Mouse (Mus musculus): ENCODE data around the gene Rbms3. TPM values are rescaled to one million over a fixed set of nuclear protein-coding genes. Genes with fewer than 3 reads are reported as not detected.

Gene Rbms3
- polyA plus RNA-seq, 1 experiment from 2014 or later = 13.1 TPM

GRCm38 (mm10) chr9:116674191-116674590, 955.5 kb downstream of the Rbms3 start:
- H3K27ac ChIP-seq = no peak overlapping the region
- H3K4me2 ChIP-seq = no peak overlapping the region
- H3K9me3 ChIP-seq (replicated peaks) = no peaks in the 10 kb centered on the region
- no peaks in the 10 kb centered on the region for H3K4me1 ChIP-seq
- no peaks in the 10 kb centered on the region for H3K27me3 ChIP-seq
- H3K4me3 ChIP-seq = no peak overlapping the region
- 31% methylated on average over 4 of the region's 4 CpGs for WGBS
- no peak overlapping the region for H3K9ac ChIP-seq
- ATAC-seq = no peak
- H3K36me3 ChIP-seq (ENCODE audit: poor library complexity, severe bottlenecking) = no peaks in the 10 kb centered on the region

GRCm38 (mm10) chr9:116661026-116661425, 968.7 kb downstream of the Rbms3 start:
- no peaks in the 10 kb centered on the region for H3K9me3 ChIP-seq (replicated peaks)
- no peak overlapping the region for H3K9ac ChIP-seq
- no peaks in the 10 kb centered on the region for H3K36me3 ChIP-seq (ENCODE audit: poor library complexity, severe bottlenecking)
- no peaks in the 10 kb centered on the region for H3K4me1 ChIP-seq
- no peak for ATAC-seq
- WGBS = 88% methylated on average over 4 of the region's 4 CpGs
- no peak overlapping the region for H3K4me3 ChIP-seq
- no peak overlapping the region for H3K4me2 ChIP-seq
- no peaks in the 10 kb centered on the region for H3K27me3 ChIP-seq
- no peak overlapping the region for H3K27ac ChIP-seq

GRCm38 (mm10) chr9:116659936-116660335, 969.8 kb downstream of the Rbms3 start:
- Histone ChIP-seq H3K4me2 (no peak overlapping the region), H3K27ac (no peak overlapping the region), H3K4me1 (no peaks in the 10 kb centered on the region), H3K4me3 (no peak overlapping the region), H3K36me3 (ENCODE audit: poor library complexity, severe bottlenecking) (no peaks in the 10 kb centered on the region), H3K27me3 (no peaks in the 10 kb centered on the region), H3K9me3 (replicated peaks) (no peaks in the 10 kb centered on the region), H3K9ac (no peak overlapping the region)
- ATAC-seq = no peak
- WGBS = 72% methylated on average over 1 of the region's 1 CpGs

- no peak for ATAC-seq
- H3K27me3 ChIP-seq = no peaks in the 10 kb centered on the region
- no peak overlapping the region for H3K9ac ChIP-seq
- no peaks in the 10 kb centered on the region for H3K9me3 ChIP-seq (replicated peaks)
- WGBS = 92% methylated on average over 2 of the region's 2 CpGs
- no peak overlapping the region for H3K27ac ChIP-seq
- no peaks in the 10 kb centered on the region for H3K4me1 ChIP-seq
- H3K4me2 ChIP-seq = no peak overlapping the region
- H3K4me3 ChIP-seq = no peak overlapping the region
- no peaks in the 10 kb centered on the region for H3K36me3 ChIP-seq (ENCODE audit: poor library complexity, severe bottlenecking)
Observed at GRCm38 (mm10) chr9:116657141-116657540, 972.6 kb downstream of the Rbms3 start.

GRCm38 (mm10) chr9:116651414-116651813, 978.3 kb downstream of the Rbms3 start:
- Histone ChIP-seq H3K4me2 (no peak overlapping the region), H3K9ac (no peak overlapping the region), H3K4me1 (no peaks in the 10 kb centered on the region), H3K4me3 (no peak overlapping the region), H3K9me3 (replicated peaks) (no peaks in the 10 kb centered on the region), H3K27ac (no peak overlapping the region), H3K36me3 (ENCODE audit: poor library complexity, severe bottlenecking) (no peaks in the 10 kb centered on the region), H3K27me3 (no peaks in the 10 kb centered on the region)
- no peak for ATAC-seq
- WGBS = 98% methylated on average over 1 of the region's 1 CpGs

GRCm38 (mm10) chr9:116649955-116650354, 979.8 kb downstream of the Rbms3 start:
- Histone ChIP-seq H3K4me2 (no peak overlapping the region), H3K9me3 (replicated peaks) (no peaks in the 10 kb centered on the region), H3K27ac (no peak overlapping the region), H3K36me3 (ENCODE audit: poor library complexity, severe bottlenecking) (no peaks in the 10 kb centered on the region), H3K4me3 (no peak overlapping the region), H3K4me1 (no peaks in the 10 kb centered on the region), H3K9ac (no peak overlapping the region), H3K27me3 (no peaks in the 10 kb centered on the region)
- WGBS = 82% methylated on average over 4 of the region's 4 CpGs
- no peak for ATAC-seq

- WGBS = 19% methylated on average over 9 of the region's 9 CpGs
- Histone ChIP-seq H3K27ac (no peak overlapping the region), H3K36me3 (ENCODE audit: poor library complexity, severe bottlenecking) (no peaks in the 10 kb centered on the region), H3K9me3 (replicated peaks) (no peaks in the 10 kb centered on the region), H3K27me3 (no peaks in the 10 kb centered on the region), H3K4me3 (no peak overlapping the region), H3K9ac (no peak overlapping the region), H3K4me1 (peaks cover 4% of the 10 kb centered on the region; the same call in 1 of the 2 replicates), H3K4me2 (no peak overlapping the region)
- no peak for ATAC-seq
Observed at GRCm38 (mm10) chr9:116649086-116649792, 980.5 kb downstream of the Rbms3 start.

- Histone ChIP-seq H3K4me3 (no peak overlapping the region), H3K27ac (no peak overlapping the region), H3K27me3 (no peaks in the 10 kb centered on the region), H3K4me1 (peaks cover 4% of the 10 kb centered on the region; the same call in 1 of the 2 replicates), H3K9ac (no peak overlapping the region), H3K9me3 (replicated peaks) (no peaks in the 10 kb centered on the region), H3K4me2 (no peak overlapping the region), H3K36me3 (ENCODE audit: poor library complexity, severe bottlenecking) (no peaks in the 10 kb centered on the region)
- WGBS = 36% methylated on average over 8 of the region's 8 CpGs
- ATAC-seq = no peak
Observed at GRCm38 (mm10) chr9:116644616-116645015, 985.1 kb downstream of the Rbms3 start.

- H3K4me2 ChIP-seq = no peak overlapping the region
- ATAC-seq = no peak
- H3K36me3 ChIP-seq (ENCODE audit: poor library complexity, severe bottlenecking) = no peaks in the 10 kb centered on the region
- 71% methylated on average over 4 of the region's 4 CpGs for WGBS
- no peak overlapping the region for H3K9ac ChIP-seq
- H3K4me3 ChIP-seq = no peak overlapping the region
- no peaks in the 10 kb centered on the region for H3K9me3 ChIP-seq (replicated peaks)
- H3K27ac ChIP-seq = no peak overlapping the region
- H3K4me1 ChIP-seq = peaks cover 4% of the 10 kb centered on the region; the same call in 1 of the 2 replicates
- no peaks in the 10 kb centered on the region for H3K27me3 ChIP-seq
Observed at GRCm38 (mm10) chr9:116640302-116640679, 989.4 kb downstream of the Rbms3 start.

GRCm38 (mm10) chr9:116639597-116640301, 990.0 kb downstream of the Rbms3 start:
- Histone ChIP-seq H3K36me3 (ENCODE audit: poor library complexity, severe bottlenecking) (no peaks in the 10 kb centered on the region), H3K4me1 (peaks cover 4% of the 10 kb centered on the region; the same call in 1 of the 2 replicates), H3K27me3 (no peaks in the 10 kb centered on the region), H3K9me3 (replicated peaks) (no peaks in the 10 kb centered on the region), H3K4me3 (no peak overlapping the region), H3K4me2 (no peak overlapping the region), H3K9ac (no peak overlapping the region), H3K27ac (no peak overlapping the region)
- ATAC-seq = no peak
- 50% methylated on average over 8 of the region's 8 CpGs for WGBS

GRCm38 (mm10) chr9:116633786-116634185, 995.9 kb downstream of the Rbms3 start:
- Histone ChIP-seq H3K9ac (no peak overlapping the region), H3K4me2 (no peak overlapping the region), H3K9me3 (replicated peaks) (peaks cover 4% of the 10 kb centered on the region; the same call in 1 of the 2 replicates), H3K27ac (no peak overlapping the region), H3K4me1 (no peaks in the 10 kb centered on the region), H3K27me3 (no peaks in the 10 kb centered on the region), H3K36me3 (ENCODE audit: poor library complexity, severe bottlenecking) (no peaks in the 10 kb centered on the region), H3K4me3 (no peak overlapping the region)
- ATAC-seq = no peak
- 88% methylated on average over 5 of the region's 5 CpGs for WGBS

GRCm38 (mm10) chr9:116633075-116633474, 996.6 kb downstream of the Rbms3 start:
- Histone ChIP-seq H3K27ac (no peak overlapping the region), H3K9me3 (replicated peaks) (peaks cover 4% of the 10 kb centered on the region; the same call in 1 of the 2 replicates), H3K4me2 (no peak overlapping the region), H3K4me3 (no peak overlapping the region), H3K27me3 (no peaks in the 10 kb centered on the region), H3K9ac (no peak overlapping the region), H3K4me1 (no peaks in the 10 kb centered on the region), H3K36me3 (ENCODE audit: poor library complexity, severe bottlenecking) (no peaks in the 10 kb centered on the region)
- no peak for ATAC-seq
- 78% methylated on average over 1 of the region's 1 CpGs for WGBS

All from forebrain, embryonic 13.5 days (tissue).